Mouse (Mus musculus) urinary bladder, postnatal 4 days (tissue): Measurements from ENCODE around the gene Add3.

Experiments used
- DNase-seq, 2 experiments: peaks; one replicate each; pipeline ENCODE4 v3.0.0; 2021 to 2022; ENCODE audit warnings: low spot score in 2 of 2

The Add3 gene

GRCm38 (mm10) chr19:53263859-53264733 is 123.9 kb downstream of the Add3 start:
- no peak for DNase-seq

- no peak for DNase-seq
Observed at GRCm38 (mm10) chr19:53264821-53265727, 124.8 kb downstream of the Add3 start.

GRCm38 (mm10) chr19:53267305-53267704 is 127.1 kb downstream of the Add3 start:
- no peak for DNase-seq

- DNase-seq, result no peak
Observed at GRCm38 (mm10) chr19:53273055-53273722, 132.9 kb downstream of the Add3 start.

GRCm38 (mm10) chr19:53273781-53274428 is 133.7 kb downstream of the Add3 start:
- no peak for DNase-seq

GRCm38 (mm10) chr19:53275204-53275603 is 135.0 kb downstream of the Add3 start:
- no peak for DNase-seq

GRCm38 (mm10) chr19:53276902-53277707 is 136.9 kb downstream of the Add3 start:
- no peak for DNase-seq

GRCm38 (mm10) chr19:53278491-53279415 is 138.5 kb downstream of the Add3 start:
- DNase-seq, result no peak

- DNase-seq, result no peak
Observed at GRCm38 (mm10) chr19:53280254-53280653, 140.0 kb downstream of the Add3 start.

- DNase-seq, result no peak
Observed at GRCm38 (mm10) chr19:53282571-53282970, 142.3 kb downstream of the Add3 start.

- no peak for DNase-seq
Observed at GRCm38 (mm10) chr19:53283742-53284141, 143.5 kb downstream of the Add3 start.

GRCm38 (mm10) chr19:53284268-53285208 is 144.3 kb downstream of the Add3 start:
- no peak for DNase-seq

GRCm38 (mm10) chr19:53296331-53297254 is 156.3 kb downstream of the Add3 start:
- DNase-seq, result no peak
